Mouse (Mus musculus) liver, embryonic 13.5 days (tissue): ENCODE measurements around the gene Slit3. TPM values are rescaled to one million over a fixed set of nuclear protein-coding genes. Genes with fewer than 3 reads are reported as not detected.

Source experiments
- ATAC-seq: fragments of 200-750 bp; cut with Nextera tagmentation; 2 replicates; pipeline ENCODE4 v1.8.0; 2017; ENCODE audit warnings: low read depth, mild to moderate bottlenecking, moderate number of reproducible peaks, moderate library complexity
- DNase-seq: peaks from one replicate; pipeline ENCODE4 v3.0.0; 2022
- H3K27ac ChIP-seq: fragments of 300-500 bp; sonication (generic); 2 replicates; pipeline ENCODE4 v1.5.1; 2015; ENCODE audit warnings: moderate library complexity, mild to moderate bottlenecking, inconsistent platforms
- H3K27me3 ChIP-seq: fragments of 300-500 bp; sonication (generic); 2 replicates; pipeline ENCODE4 v1.6.1; 2015; ENCODE audit warnings: mild to moderate bottlenecking, inconsistent platforms
- H3K36me3 ChIP-seq: fragments of 300-500 bp; sonication (generic); 2 replicates; pipeline ENCODE4 v1.6.1; 2015; ENCODE audit warnings: mild to moderate bottlenecking, inconsistent platforms
- H3K4me1 ChIP-seq: fragments of 300-500 bp; sonication (generic); replicated peaks from 2 replicates; pipeline ENCODE4 v1.6.1; 2015; ENCODE audit warnings: inconsistent platforms
- H3K4me2 ChIP-seq: fragments of 300-500 bp; sonication (generic); 2 replicates; pipeline ENCODE4 v1.6.1; 2015; ENCODE audit warnings: inconsistent platforms, mild to moderate bottlenecking, moderate library complexity
- H3K4me3 ChIP-seq: fragments of 300-500 bp; sonication (generic); replicated peaks from 2 replicates; pipeline ENCODE4 v1.5.1; 2015; ENCODE audit warnings: mild to moderate bottlenecking, inconsistent platforms
- H3K9ac ChIP-seq: fragments of 300-500 bp; sonication (generic); 2 replicates; pipeline ENCODE4 v1.6.1; 2015; ENCODE audit warnings: mild to moderate bottlenecking, inconsistent platforms
- H3K9me3 ChIP-seq: fragments of 300-500 bp; sonication (generic); replicated peaks from 2 replicates; pipeline ENCODE4 v1.6.1; 2016; ENCODE audit warnings: inconsistent platforms
- WGBS: fragments of 180-500 bp; shearing (Covaris S2); methylation state at CpG from one replicate; pipeline ENCODE4 v1.1.7; 2015; ENCODE audit not compliant: insufficient replicate concordance; 5-methylcytosine and 5-hydroxymethylcytosine counted together
- polyA plus RNA-seq: library from polyadenylated mRNA; unstranded; fragments of >200 nt; fragmentation: Nextera tagmentation; extraction: Ambion mirVana; gene quantifications from 2 replicates; pipeline ENCODE4 v1.2.1, GENCODE M21; 2015

Gene Slit3
- polyA plus RNA-seq, 1 experiment from 2014 or later = 0.44 TPM

- Histone ChIP-seq H3K27me3 (no peaks in the 10 kb centered on the region), H3K4me1 (peaks cover 4% of the 10 kb centered on the region; the same call in 1 of the 2 replicates), H3K4me3 (no peak overlapping the region), H3K9ac (no peak overlapping the region), H3K36me3 (no peaks in the 10 kb centered on the region), H3K27ac (no peak overlapping the region), H3K9me3 (no peaks in the 10 kb centered on the region), H3K4me2 (no peak overlapping the region)
- DNase-seq = no peak
- no peak for ATAC-seq
- WGBS = 62% methylated on average over 9 of the region's 9 CpGs
Measured at GRCm38 (mm10) chr11:35415768-35416401, 294.9 kb downstream of the Slit3 start.

- no peak overlapping the region for H3K27ac ChIP-seq
- DNase-seq = no peak
- H3K4me1 ChIP-seq = peaks cover 4% of the 10 kb centered on the region; the same call in 1 of the 2 replicates
- H3K9ac ChIP-seq = no peak overlapping the region
- 68% methylated on average over 14 of the region's 14 CpGs for WGBS
- H3K4me2 ChIP-seq = no peak overlapping the region
- ATAC-seq = no peak
- H3K27me3 ChIP-seq = no peaks in the 10 kb centered on the region
- H3K9me3 ChIP-seq = no peaks in the 10 kb centered on the region
- H3K36me3 ChIP-seq = no peaks in the 10 kb centered on the region
- H3K4me3 ChIP-seq = no peak overlapping the region
Measured at GRCm38 (mm10) chr11:35416402-35417093, 295.5 kb downstream of the Slit3 start.

GRCm38 (mm10) chr11:35417911-35418552 lies 297.0 kb downstream of the Slit3 start:
- Histone ChIP-seq H3K9ac (no peak overlapping the region), H3K36me3 (no peaks in the 10 kb centered on the region), H3K9me3 (no peaks in the 10 kb centered on the region), H3K27me3 (no peaks in the 10 kb centered on the region), H3K27ac (no peak overlapping the region), H3K4me1 (peaks cover 4% of the 10 kb centered on the region; the same call in 1 of the 2 replicates), H3K4me2 (no peak overlapping the region), H3K4me3 (no peak overlapping the region)
- 56% methylated on average over 13 of the region's 13 CpGs for WGBS
- ATAC-seq = no peak
- no peak for DNase-seq

GRCm38 (mm10) chr11:35419013-35419412 lies 298.0 kb downstream of the Slit3 start:
- H3K9me3 ChIP-seq = no peaks in the 10 kb centered on the region
- H3K36me3 ChIP-seq = no peaks in the 10 kb centered on the region
- ATAC-seq (no peak), DNase-seq (no peak)
- no peak overlapping the region for H3K4me2 ChIP-seq
- H3K27ac ChIP-seq = no peak overlapping the region
- WGBS = 68% methylated on average over 5 of the region's 5 CpGs
- no peak overlapping the region for H3K4me3 ChIP-seq
- peaks cover 4% of the 10 kb centered on the region; the same call in 1 of the 2 replicates for H3K4me1 ChIP-seq
- H3K27me3 ChIP-seq = no peaks in the 10 kb centered on the region
- no peak overlapping the region for H3K9ac ChIP-seq

GRCm38 (mm10) chr11:35421728-35422127 lies 300.7 kb downstream of the Slit3 start:
- Histone ChIP-seq H3K4me2 (no peak overlapping the region), H3K4me3 (no peak overlapping the region), H3K4me1 (no peaks in the 10 kb centered on the region), H3K9me3 (no peaks in the 10 kb centered on the region), H3K9ac (no peak overlapping the region), H3K27ac (no peak overlapping the region), H3K27me3 (no peaks in the 10 kb centered on the region), H3K36me3 (no peaks in the 10 kb centered on the region)
- DNase-seq = no peak
- 41% methylated on average over 4 of the region's 4 CpGs for WGBS
- ATAC-seq = no peak

GRCm38 (mm10) chr11:35428036-35428435 lies 307.0 kb downstream of the Slit3 start:
- Histone ChIP-seq H3K4me2 (no peak overlapping the region), H3K27ac (no peak overlapping the region), H3K27me3 (no peaks in the 10 kb centered on the region), H3K9me3 (no peaks in the 10 kb centered on the region), H3K9ac (no peak overlapping the region), H3K4me3 (no peak overlapping the region), H3K36me3 (no peaks in the 10 kb centered on the region), H3K4me1 (no peaks in the 10 kb centered on the region)
- no peak for DNase-seq
- WGBS = 52% methylated on average over 7 of the region's 7 CpGs
- ATAC-seq = no peak

- no peak overlapping the region for H3K4me3 ChIP-seq
- H3K27ac ChIP-seq = no peak overlapping the region
- no peak for DNase-seq
- ATAC-seq = no peak
- WGBS = 71% methylated on average over 8 of the region's 8 CpGs
- H3K9ac ChIP-seq = no peak overlapping the region
- H3K36me3 ChIP-seq = no peaks in the 10 kb centered on the region
- no peaks in the 10 kb centered on the region for H3K4me1 ChIP-seq
- H3K27me3 ChIP-seq = no peaks in the 10 kb centered on the region
- no peak overlapping the region for H3K4me2 ChIP-seq
- no peaks in the 10 kb centered on the region for H3K9me3 ChIP-seq
Measured at GRCm38 (mm10) chr11:35431130-35431529, 310.1 kb downstream of the Slit3 start.

GRCm38 (mm10) chr11:35437510-35437909 lies 316.5 kb downstream of the Slit3 start:
- no peak for DNase-seq

GRCm38 (mm10) chr11:35440186-35440585 lies 319.2 kb downstream of the Slit3 start:
- Histone ChIP-seq H3K4me3 (no peak overlapping the region), H3K27me3 (no peaks in the 10 kb centered on the region), H3K4me1 (no peaks in the 10 kb centered on the region), H3K4me2 (no peak overlapping the region), H3K9ac (no peak overlapping the region), H3K9me3 (no peaks in the 10 kb centered on the region), H3K27ac (no peak overlapping the region), H3K36me3 (no peaks in the 10 kb centered on the region)
- ATAC-seq (no peak), DNase-seq (no peak)
- 63% methylated on average over 11 of the region's 11 CpGs for WGBS

More at GRCm38 (mm10) chr11:35437510-35437909, 316.5 kb downstream of the Slit3 start:
- H3K27ac ChIP-seq = no peak overlapping the region
- no peaks in the 10 kb centered on the region for H3K36me3 ChIP-seq
- no peaks in the 10 kb centered on the region for H3K27me3 ChIP-seq
- H3K9ac ChIP-seq = no peak overlapping the region
- no peaks in the 10 kb centered on the region for H3K9me3 ChIP-seq
- WGBS = 69% methylated on average over 6 of the region's 6 CpGs
- H3K4me1 ChIP-seq = no peaks in the 10 kb centered on the region
- H3K4me3 ChIP-seq = no peak overlapping the region
- no peak overlapping the region for H3K4me2 ChIP-seq
- no peak for ATAC-seq

- Histone ChIP-seq H3K27ac (no peak overlapping the region), H3K9ac (no peak overlapping the region), H3K4me3 (no peak overlapping the region), H3K27me3 (no peaks in the 10 kb centered on the region), H3K4me1 (no peaks in the 10 kb centered on the region), H3K9me3 (no peaks in the 10 kb centered on the region), H3K36me3 (no peaks in the 10 kb centered on the region), H3K4me2 (no peak overlapping the region)
- DNase-seq = no peak
- WGBS = 67% methylated on average over 6 of the region's 6 CpGs
- no peak for ATAC-seq
Measured at GRCm38 (mm10) chr11:35444489-35445100, 323.6 kb downstream of the Slit3 start.

GRCm38 (mm10) chr11:35447951-35448350 lies 326.9 kb downstream of the Slit3 start:
- ATAC-seq (no peak), DNase-seq (no peak)
- no peak overlapping the region for H3K4me3 ChIP-seq
- H3K4me1 ChIP-seq = no peaks in the 10 kb centered on the region
- no peaks in the 10 kb centered on the region for H3K9me3 ChIP-seq
- no peak overlapping the region for H3K4me2 ChIP-seq
- no peak overlapping the region for H3K9ac ChIP-seq
- 50% methylated on average over 9 of the region's 9 CpGs for WGBS
- no peaks in the 10 kb centered on the region for H3K27me3 ChIP-seq
- H3K36me3 ChIP-seq = no peaks in the 10 kb centered on the region
- no peak overlapping the region for H3K27ac ChIP-seq
